Mouse (Mus musculus) adipocyte (in vitro differentiated cells): ENCODE data around the gene Gm49355.
"Not testable (repeated sequence)": the region's sequence is repeated elsewhere in the genome, so short reads cannot be mapped to it uniquely, and the experiment has no call there.

Experiments used
- DNase-seq: peaks from one replicate; pipeline ENCODE4 v3.0.0-alpha.2; 2016; ENCODE audit warnings: low spot score

Gene Gm49355

GRCm38 (mm10) chr14:12283641-12284040, at the start of gene Gm49355:
Gene Gm49355, plus strand, starts transcription at chr14:12283976.
- no peak for DNase-seq

- no peak for DNase-seq
These were observed 40.0 kb upstream of the Gm49355 start for GRCm38 (mm10) chr14:12243726-12244125.

- no peak for DNase-seq
These were observed 7.7 kb upstream of the Gm49355 start for GRCm38 (mm10) chr14:12276031-12276430.

GRCm38 (mm10) chr14:12284141-12284912, 551 bp downstream of the Gm49355 start, which contains the start of gene 3830406C13Rik:
Gene 3830406C13Rik, plus strand, starts transcription at chr14:12284173.
- peak; percentile 80 for DNase-seq

GRCm38 (mm10) chr14:12289747-12290146, 6.0 kb downstream of the Gm49355 start:
- not testable (repeated sequence) for DNase-seq

GRCm38 (mm10) chr14:12296391-12296790, 12.6 kb downstream of the Gm49355 start:
- no peak for DNase-seq

- DNase-seq: no peak
These were observed 15.4 kb downstream of the Gm49355 start for GRCm38 (mm10) chr14:12299171-12299570.

- no peak for DNase-seq
These were observed 15.9 kb downstream of the Gm49355 start for GRCm38 (mm10) chr14:12299654-12300053.

GRCm38 (mm10) chr14:12300275-12300674, 16.5 kb downstream of the Gm49355 start:
- DNase-seq: no peak

- DNase-seq: no peak
These were observed 16.9 kb downstream of the Gm49355 start for GRCm38 (mm10) chr14:12300677-12301076.

GRCm38 (mm10) chr14:12303106-12303505, 19.3 kb downstream of the Gm49355 start:
- no peak for DNase-seq

- no peak for DNase-seq
These were observed 49.8 kb downstream of the Gm49355 start for GRCm38 (mm10) chr14:12333622-12334021.

GRCm38 (mm10) chr14:12334925-12335324, 51.1 kb downstream of the Gm49355 start:
- DNase-seq: no peak

GRCm38 (mm10) chr14:12337421-12337997, 53.7 kb downstream of the Gm49355 start:
- no peak for DNase-seq

GRCm38 (mm10) chr14:12337998-12338809, 54.4 kb downstream of the Gm49355 start:
- DNase-seq: no peak

- no peak for DNase-seq
These were observed 55.2 kb downstream of the Gm49355 start for GRCm38 (mm10) chr14:12338811-12339565.

GRCm38 (mm10) chr14:12340238-12341074, 56.7 kb downstream of the Gm49355 start:
- no peak for DNase-seq

GRCm38 (mm10) chr14:12341075-12341788, 57.5 kb downstream of the Gm49355 start:
- no peak for DNase-seq

- no peak for DNase-seq
These were observed 58.1 kb downstream of the Gm49355 start for GRCm38 (mm10) chr14:12341789-12342457.
